Mouse (Mus musculus) fibroblast of lung, adult 2 months (primary cell): ENCODE measurements at regions not wholly inside any gene's neighbourhood (a gene's known extent, or its start where the extent isn't known, plus 50 kb on each side); places are given as distances from the start of the nearest gene placed in this dataset.

Source experiments
- DNase-seq: peaks from one replicate; pipeline ENCODE4 v3.0.0-alpha.2; 2011; ENCODE audit warnings: low read depth

DNA sequence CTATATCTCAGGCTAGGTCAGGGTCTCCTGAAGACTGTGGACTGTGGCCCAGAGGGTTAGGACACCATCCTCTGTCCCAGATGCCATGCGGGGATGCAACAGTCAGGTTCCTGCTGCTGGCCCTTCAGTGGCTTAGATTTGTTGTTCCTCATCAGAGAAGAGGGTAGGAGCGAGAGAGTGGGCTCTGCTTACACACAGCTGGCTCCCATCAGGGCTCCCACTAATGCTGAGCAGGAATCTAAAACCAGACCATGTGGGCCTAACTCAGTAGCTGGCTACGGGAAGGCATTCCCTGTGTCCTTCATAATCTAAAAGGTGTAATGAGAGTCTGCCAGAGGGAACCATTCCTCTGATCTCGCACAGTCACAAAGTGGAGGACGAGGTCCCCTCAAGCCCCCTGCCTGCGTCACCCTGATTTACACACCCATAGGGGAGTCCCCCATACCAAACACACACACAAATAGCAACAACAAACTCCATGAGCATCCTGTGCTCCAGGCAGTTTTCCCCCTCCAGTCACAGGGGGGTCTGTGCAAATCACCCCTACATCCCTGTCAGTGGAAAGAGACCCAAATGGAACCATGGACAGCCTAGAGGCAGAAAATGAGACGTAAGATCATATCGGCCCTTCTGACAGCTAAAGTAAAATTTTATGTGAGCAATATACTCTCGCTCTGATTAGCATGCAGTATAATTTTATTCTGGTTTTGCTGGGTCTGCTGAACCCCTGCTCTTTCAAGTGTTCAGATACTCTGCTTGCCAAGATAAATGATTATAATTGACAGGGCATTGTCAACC is 234.8 kb downstream of the 3110018I06Rik start:
- no peak for DNase-seq

GRCm38 (mm10) chr12:107723860-107724320 is 235.5 kb downstream of the 3110018I06Rik start:
- no peak for DNase-seq

DNA sequence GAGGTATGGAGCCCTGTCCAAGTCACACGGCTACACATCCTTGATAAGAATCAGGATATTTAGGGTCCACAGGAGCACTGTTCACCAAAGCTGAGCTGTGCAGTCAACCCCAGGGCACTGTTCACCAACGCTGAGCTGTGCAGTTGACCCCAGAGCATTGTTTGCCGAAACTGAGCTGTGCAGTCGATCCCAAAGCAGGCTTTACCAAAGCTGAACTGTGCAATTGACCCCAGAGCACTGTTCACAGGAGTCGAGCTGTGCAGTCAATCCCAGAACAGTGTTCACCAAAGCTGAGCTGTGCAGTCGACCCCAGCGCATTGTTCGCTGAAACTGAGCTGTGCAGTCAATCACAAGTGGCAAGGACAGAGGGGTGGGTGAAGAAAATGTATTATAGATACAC is 236.0 kb downstream of the 3110018I06Rik start:
- no peak for DNase-seq

GRCm38 (mm10) chr12:107728865-107729264 is 240.4 kb downstream of the 3110018I06Rik start:
- DNase-seq: no peak

- DNase-seq: no peak
Observed at GRCm38 (mm10) chr12:107729301-107729700, 240.9 kb downstream of the 3110018I06Rik start.

GRCm38 (mm10) chr12:107730940-107731339 is 242.5 kb downstream of the 3110018I06Rik start:
- DNase-seq: no peak

DNA sequence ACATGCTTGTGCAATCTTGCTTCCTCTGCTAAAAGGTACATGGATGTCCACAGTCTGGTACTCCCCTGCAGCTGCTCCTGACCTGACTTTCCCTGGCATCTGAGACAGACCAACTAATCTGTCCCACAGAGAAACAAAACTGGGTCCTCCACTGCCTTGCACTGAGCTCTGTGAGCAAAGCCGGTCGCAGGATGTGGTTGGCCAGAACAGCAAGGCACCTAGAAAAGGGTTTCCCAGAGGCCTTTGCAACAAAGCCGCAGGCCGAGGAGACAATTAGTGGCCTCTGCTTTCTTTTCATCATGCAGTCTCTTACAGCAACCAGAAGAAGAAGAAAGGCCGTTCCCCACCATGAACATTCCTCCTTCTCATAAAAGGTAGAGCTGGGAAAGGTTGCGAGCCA is 246.1 kb downstream of the 3110018I06Rik start:
- DNase-seq: no peak

DNA sequence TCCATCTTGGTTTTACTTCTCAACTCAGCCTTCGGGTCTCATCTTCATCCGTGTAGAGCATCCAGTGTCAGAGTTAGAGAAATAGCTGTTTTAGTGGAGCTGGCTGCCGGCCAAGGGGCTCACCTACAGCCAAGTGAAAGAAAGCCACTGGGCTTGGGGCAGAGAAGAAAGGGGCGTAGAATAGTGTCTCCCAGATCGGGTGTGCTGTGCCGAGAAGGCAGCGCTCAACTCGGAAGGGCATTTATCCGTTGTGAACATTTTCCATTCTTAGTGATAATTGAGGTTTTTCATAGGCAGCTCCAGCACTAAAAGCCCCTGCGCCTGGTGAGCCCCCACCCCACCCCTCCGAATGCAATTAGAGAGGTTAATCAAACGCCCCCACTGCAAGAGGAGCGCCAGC is 254.2 kb downstream of the 3110018I06Rik start:
- no peak for DNase-seq

DNA sequence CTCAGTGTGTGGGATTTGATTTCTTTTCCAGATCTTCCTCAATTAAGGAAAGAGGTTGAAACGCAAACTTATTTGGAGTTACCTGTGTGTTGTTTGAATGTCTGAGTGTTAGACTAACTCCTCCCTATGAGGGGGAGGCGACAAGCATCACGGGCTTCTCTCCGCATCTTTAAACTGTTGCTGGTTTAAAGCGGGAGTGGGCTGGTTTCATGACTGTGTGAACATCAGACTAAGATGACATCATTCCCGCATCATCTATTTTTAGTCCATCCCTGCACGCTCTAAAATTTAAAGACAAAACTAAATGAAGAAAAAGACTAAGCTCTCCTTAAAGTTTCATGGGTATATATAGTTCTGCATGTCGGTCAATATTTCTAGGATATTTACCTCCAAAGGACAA is 256.4 kb downstream of the 3110018I06Rik start:
- DNase-seq: no peak

DNA sequence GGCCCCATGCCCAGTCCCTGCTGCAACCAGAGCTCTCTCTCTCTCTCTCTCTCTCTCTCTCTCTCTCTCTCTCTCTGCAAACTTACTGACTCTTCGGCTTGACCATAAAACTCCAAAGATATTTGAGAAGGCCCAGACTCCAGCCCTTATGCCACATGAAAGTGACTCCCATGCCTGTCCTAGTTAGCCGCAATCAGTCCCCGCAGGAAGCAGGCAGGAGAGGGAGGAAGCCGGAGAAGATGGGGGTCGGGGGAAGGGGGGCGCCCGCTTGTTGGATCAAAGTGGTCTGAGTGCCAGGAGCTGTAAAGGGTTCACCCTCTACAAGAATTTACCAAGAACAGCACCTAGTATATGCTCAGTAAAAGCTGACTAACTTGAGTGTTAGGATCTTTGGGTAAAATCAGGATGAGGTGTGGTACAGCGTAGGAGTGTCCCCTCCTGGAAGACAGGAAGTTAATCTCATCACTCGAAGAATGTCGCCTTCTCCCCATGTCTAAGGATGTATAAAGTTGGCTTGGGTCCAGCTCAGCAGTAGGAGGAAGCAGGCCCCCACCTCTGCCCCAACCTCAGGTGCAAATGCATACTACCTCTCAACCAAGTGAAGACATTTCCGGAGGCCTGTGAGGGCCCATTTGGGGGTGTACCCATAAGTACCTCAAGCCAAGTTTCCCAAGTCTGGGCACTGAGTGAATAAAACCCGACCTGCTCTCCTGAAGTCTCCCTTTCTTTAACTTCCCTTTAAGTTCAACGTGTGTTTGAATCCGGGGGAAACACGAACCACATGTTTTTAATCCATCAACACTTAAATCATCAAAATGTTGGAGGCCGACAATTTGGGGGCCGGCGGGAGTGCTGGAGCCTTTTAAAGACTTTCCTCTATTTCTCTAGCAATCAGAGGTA is 254.7 kb downstream of the Bcl11b start:
- no peak for DNase-seq

DNA sequence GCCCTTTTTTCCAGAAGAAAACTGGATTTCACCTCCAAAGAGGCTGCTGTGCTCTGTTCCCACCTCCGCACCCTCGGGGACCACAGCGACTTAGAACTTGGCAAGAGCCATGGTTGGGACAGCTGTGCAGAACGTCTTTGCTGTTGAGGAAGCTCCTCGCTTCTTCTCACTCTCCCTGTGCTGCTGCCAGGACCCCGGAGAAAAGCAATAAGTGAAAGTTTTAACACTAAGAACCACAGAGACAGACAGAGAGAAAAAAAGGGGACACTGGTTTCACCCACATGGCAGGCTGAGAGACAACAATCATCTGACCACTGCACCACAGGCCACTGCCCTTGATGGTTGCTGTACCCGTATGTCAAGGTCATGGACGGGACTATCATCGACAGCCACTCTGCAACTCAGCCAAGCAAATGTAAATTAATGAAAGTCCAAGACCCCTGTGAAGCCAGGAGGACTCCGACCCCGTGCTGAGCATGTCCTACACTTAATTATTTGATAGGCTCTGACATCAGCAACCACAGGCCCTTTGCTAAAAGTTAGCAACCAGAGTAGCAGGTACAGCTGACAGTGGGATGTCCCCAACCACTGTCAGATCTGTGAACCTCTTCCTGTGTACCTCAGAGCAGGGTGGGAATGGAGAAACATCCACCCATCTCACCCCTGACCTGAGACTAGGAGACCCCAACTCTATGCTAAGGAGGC is 253.9 kb downstream of the Bcl11b start:
- DNase-seq: no peak

- no peak for DNase-seq
Observed at GRCm38 (mm10) chr12:107750285-107750927, 253.0 kb downstream of the Bcl11b start.

DNA sequence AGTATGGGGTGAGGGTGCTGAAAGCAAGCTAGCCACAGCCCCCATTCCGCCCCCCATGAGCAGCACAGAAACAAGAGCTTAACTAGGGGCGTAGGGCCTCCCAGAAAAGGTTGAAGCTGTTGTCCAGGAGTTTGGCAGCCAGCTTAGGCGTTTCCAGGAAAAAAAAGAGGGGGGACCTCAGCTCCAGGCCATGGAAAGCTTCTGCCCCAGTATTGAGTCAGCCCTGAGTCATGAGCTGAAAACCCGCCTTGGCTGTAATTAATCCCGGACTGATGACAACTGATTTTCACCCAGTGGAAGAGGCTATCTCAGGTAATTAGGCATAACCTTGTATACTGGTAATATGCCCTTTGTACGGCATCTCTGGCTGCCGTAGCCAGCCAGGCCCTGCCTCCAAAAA is 251.3 kb downstream of the Bcl11b start:
- peak; percentile 85 for DNase-seq

GRCm38 (mm10) chr12:107752587-107752986 is 250.8 kb downstream of the Bcl11b start:
- DNase-seq: no peak

- DNase-seq: peak; percentile 74
Observed at GRCm38 (mm10) chr12:107753022-107753421, 250.4 kb downstream of the Bcl11b start.

- no peak for DNase-seq
Observed at GRCm38 (mm10) chr12:107753536-107753935, 249.9 kb downstream of the Bcl11b start.

DNA sequence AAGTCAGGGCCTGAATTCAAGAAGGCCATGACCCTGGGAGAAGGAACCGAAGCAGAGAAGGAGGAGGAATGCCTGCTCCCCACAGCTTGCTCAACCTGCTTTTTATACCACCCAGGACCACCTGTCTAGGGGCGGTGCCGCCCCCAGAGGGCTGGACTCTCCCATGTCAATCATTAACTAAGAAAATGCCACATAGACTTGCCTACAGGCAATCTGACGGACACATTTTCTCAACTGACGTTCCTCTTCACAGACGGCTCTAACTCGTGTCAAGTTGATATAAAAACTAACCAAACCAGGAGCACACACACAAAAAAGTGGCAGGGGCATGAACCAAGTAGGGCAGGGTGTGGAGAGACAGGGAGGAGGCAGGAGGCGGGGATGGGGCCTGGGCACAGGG is 248.5 kb downstream of the Bcl11b start:
- DNase-seq: no peak

- DNase-seq: peak; percentile 56
Observed at GRCm38 (mm10) chr12:107755820-107756517, 247.4 kb downstream of the Bcl11b start.

DNA sequence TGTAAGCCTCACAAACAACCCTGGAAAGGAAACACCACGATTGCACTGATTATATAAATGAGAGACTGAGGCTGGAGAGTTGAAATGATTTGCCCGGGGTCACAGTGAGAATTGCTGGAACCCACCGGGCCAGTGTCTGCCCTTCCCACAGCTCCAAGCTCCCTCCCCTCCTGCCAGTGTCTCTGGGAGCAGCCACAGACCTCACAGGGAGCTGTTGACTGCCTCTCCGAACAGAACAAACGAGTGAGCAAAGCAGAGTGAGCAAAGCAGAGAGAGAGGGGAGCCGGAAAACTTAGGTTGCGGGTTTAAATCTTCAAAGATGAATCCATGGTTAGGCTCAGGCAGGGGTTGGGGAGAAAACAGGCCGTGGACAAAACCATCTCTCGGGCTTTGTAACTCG is 246.2 kb downstream of the Bcl11b start:
- DNase-seq: no peak

- peak; percentile 28 for DNase-seq
Observed at GRCm38 (mm10) chr12:107757996-107758791, 245.2 kb downstream of the Bcl11b start.
